In the genomic region with DNA sequence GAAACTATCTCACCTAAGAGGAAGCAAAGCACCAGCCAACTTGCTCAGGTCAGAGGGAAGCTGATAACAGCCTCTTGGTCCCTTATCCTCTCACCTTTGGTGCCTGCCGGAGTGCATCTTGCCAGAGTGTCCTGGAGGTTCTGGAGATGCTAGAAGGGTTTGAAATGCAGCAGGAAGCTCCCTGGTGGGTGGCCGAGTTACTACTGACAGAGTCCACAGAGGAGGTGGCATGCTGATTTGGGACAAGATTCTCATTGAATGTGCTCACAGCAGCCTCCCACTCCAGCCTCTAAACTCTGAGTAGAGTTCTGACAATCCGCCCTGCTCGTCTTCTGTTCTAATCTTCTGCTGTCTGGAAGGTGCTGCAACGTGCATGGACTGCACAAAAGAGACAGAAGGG, we compare ENCODE assay signal across 18 mouse cellular contexts.
DNase-seq lines count a peak whose midpoint lies in the region; ATAC-seq lines count a peak whose summit lies in the region.
"Had no signal": no experiment of that assay in that cellular context is flagged by ENCODE, and none has a peak within 500 bp of the region (broad histone marks: within the 10 kb centered on the region; RNA-seq: fewer than 3 reads in every experiment).

No protein-coding gene starts in this region.

- intact Hi-C loops in left cerebral cortex, postnatal 36 days (cut with DNase I), result no loop called here

- no peak for DNase-seq in frontal cortex, postnatal 10 days (ENCODE audit: low spot score in 2 of 2)
- DNase-seq in left cerebral cortex, adult 18-20 months (ENCODE audit: low spot score in 2 of 2), result peak; percentile 8 to 32
- DNase-seq in left cerebral cortex, postnatal 36 days (ENCODE audit: low spot score in 2 of 2), result no peak
- DNase-seq in Muller cell, postnatal 12 days (ENCODE audit: inconsistent ontology term), result peak; percentile 29
- DNase-seq in retina, embryonic 14.5 days (ENCODE audit: low spot score), result peak; percentile 46
- no peak for DNase-seq in thymus, postnatal 25 days
- DNase-seq: adrenal gland, adult 2 months; adrenal gland, postnatal 14 days; B cell, adult 2 months; cerebellum, adult 11-12 months; cerebellum, adult 9-10 months; cerebellum, postnatal 25 days; gastrocnemius, postnatal 10 days; gastrocnemius, postnatal 36 days; heart, postnatal 10 days; heart, postnatal 36 days had no signal

- ATAC-seq in frontal cortex, adult (ENCODE audit: low TSS enrichment), result peak; percentile 70
- ATAC-seq: intestine, embryonic 15.5 days had no signal

Comparison
In these comparisons a context has a peak if more than half of its experiments do, and no peak if none do; other contexts are left out.
1. DNase-seq: peak in left cerebral cortex, adult 18-20 months (2 of 2), Muller cell, postnatal 12 days (single experiment) and retina, embryonic 14.5 days (single experiment); none in frontal cortex, postnatal 10 days (0 of 2), left cerebral cortex, postnatal 36 days (0 of 2) and thymus, postnatal 25 days (single experiment).